Mouse (Mus musculus): Measurements from ENCODE around the gene Apom. TPM values are rescaled to one million over a fixed set of nuclear protein-coding genes. Genes with fewer than 3 reads are reported as not detected.

The Apom gene
- 0.17 TPM in 1 of 2 replicates, not detected in the other for polyA plus RNA-seq (2012; rRNA removed; ENCODE audit: low replicate concordance)

GRCm38 (mm10) chr17:35131500-35132173 lies at the start of gene Apom:
TSS of gene Apom (minus strand) at chr17:35132050.

DNA sequence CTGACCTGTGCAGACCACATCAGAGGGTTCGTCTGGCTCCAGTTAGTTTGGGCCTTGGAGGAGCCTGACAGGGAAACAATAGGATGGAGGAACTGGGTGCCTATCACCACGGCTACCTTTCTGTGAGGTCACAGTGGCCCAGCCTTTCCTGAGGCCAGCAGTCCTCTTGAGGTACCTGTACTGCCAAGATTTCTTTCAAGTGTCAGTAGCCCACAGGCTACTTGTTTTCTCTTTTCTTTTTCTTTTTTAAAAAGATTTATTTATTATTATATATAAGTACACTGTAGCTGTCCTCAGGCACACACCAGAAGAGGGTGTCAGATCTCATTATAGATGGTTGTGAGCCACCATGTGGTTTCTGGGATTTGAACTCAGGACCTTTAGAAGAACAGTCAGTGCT lies 44.1 kb upstream of the Apom start, which contains the start of gene Aif1:
Gene Aif1, minus strand, starts transcription at position 101 of the 400 bp plus-strand sequence.

DNA sequence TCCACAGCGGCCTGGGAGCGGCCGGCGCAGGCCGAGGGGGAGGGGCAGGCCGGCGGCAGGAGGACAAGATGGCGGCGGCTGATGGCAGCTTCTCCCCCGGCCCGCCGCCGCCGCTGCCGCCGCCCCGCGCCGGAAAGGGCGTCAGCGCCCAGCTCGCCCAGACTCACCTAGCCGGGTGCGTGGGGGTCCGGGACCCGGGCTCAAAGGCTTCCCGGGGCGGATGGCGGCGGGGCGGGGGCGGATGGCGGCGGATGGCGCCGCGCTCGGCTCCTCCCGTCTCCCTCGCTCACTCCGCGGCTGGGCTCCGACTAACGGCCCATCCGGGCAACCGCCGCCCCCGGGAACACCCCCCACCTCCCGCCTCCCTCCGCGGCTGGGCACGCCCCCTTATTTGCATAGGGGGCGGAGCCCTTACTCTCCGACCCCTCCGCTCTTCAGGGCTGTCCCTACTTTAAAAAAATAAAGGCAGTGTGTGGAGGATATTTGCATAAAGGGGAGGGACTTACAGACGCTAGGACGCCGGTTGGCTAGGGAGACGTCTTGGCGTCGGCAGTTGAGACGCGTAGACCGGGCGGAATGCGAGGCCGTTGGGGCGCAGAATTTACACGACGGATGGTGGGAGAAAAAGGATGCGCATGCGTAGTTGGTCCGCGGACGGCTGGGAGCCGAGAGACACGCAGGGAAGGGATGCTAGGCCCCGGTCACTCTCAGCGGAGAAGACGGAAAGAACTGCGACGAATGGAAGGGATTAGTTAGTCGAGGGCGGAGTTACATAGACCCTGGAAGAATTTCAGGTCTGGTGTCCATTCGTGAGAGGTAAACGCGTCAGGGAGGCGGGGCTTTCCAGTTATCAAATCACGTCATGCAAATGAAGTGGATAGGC lies 33.0 kb upstream of the Apom start, which contains the start of gene Prrc2a:
Gene Prrc2a, minus strand, starts transcription at position 330 of the 883 bp plus-strand sequence.

GRCm38 (mm10) chr17:35134801-35135590 lies 3.1 kb upstream of the Apom start, which contains the start of gene Bag6:
TSS of gene Bag6 (plus strand) at chr17:35135178.

DNA sequence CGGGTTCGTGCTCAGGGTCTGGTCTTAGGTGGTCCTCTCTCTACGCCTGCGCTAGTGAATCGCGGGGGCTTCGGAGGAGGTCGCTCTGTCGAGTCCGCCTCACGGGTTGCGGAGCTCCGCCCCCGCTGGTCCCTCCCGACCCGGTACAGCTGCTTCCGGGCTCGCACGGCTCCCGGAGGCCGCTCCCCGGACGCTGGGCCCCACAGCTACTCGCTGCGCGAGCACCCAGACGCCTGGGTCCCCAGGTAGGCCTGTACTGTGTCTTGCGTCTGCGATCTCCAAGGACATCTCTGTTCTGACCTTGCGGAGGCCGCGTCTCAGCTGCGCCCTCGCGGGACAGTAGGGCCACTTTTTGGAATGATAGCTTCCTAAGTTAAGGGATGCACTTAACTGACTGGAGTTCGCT lies 5.6 kb downstream of the Apom start, which contains the start of gene D17H6S53E:
Gene D17H6S53E, plus strand, starts transcription at position 168 of the 406 bp plus-strand sequence.

DNA sequence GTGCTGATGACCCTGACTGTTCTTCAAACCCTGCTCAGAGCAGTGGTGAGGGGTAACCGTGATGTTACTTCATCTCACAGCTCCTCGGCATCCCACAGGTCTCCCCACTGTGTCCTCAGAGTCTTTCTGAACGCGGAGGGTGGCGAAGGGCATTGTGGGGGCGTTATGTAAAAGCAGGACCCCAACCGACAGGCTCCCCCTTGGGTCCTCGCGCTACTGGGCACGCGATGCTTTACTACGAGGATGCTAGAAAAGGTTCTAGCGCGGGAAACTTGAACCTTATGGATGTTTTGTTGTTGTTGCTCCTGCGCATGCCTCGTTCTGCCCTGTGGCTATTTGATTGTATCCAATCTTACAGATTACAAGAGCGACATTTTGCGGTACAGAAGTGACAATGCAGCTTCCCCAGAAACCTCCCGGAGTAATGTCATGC lies 10.0 kb downstream of the Apom start, which contains the start of gene Csnk2b:
Gene Csnk2b, minus strand, starts transcription at position 183 of the 433 bp plus-strand sequence.

DNA sequence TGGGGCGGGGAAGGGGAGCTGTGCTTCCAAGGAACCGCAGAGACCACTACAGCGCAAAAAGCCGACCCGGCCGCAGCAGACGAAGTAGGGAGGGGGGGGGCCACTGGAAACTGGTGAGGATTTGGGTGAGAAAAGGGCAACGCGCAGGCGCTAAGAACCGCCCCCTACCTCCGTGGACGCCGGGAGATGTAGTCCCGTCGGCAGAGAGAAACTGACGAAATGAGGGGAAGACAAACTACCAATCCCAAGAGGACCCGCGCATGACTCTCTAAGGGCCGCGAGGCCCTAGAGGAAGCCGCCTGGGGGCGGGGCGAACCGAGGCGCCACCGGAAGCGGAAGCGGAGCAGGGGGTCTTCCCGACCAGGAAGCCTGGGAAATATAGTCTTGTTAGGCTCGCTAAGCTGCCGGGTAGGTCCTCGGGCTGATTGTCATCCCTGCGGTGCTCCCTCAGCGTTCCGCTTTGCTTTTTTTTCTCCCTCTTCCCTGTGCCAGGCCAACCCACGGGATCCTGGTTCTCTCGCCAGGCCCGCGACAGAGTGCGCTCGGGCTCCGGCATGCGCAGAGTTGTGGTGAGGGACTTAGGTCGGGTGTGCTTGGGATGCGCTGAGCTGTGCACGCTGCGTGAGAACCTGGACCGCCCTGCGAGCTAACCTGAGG lies 10.6 kb downstream of the Apom start, which contains the start of gene Gpank1:
Gene Gpank1, plus strand, starts transcription at position 313 of the 657 bp plus-strand sequence.

GRCm38 (mm10) chr17:35115046-35116019 lies 16.5 kb downstream of the Apom start, which contains the start of gene Ly6g5b:
TSS of gene Ly6g5b (minus strand) at chr17:35115428.

GRCm38 (mm10) chr17:35108097-35108496 lies 23.8 kb downstream of the Apom start, which contains the start of gene Ly6g5c:
TSS of gene Ly6g5c (plus strand) at chr17:35108279.

GRCm38 (mm10) chr17:35088825-35089644 lies 42.8 kb downstream of the Apom start, which contains the start of gene Abhd16a:
TSS of gene Abhd16a (plus strand) at chr17:35089263.

DNA sequence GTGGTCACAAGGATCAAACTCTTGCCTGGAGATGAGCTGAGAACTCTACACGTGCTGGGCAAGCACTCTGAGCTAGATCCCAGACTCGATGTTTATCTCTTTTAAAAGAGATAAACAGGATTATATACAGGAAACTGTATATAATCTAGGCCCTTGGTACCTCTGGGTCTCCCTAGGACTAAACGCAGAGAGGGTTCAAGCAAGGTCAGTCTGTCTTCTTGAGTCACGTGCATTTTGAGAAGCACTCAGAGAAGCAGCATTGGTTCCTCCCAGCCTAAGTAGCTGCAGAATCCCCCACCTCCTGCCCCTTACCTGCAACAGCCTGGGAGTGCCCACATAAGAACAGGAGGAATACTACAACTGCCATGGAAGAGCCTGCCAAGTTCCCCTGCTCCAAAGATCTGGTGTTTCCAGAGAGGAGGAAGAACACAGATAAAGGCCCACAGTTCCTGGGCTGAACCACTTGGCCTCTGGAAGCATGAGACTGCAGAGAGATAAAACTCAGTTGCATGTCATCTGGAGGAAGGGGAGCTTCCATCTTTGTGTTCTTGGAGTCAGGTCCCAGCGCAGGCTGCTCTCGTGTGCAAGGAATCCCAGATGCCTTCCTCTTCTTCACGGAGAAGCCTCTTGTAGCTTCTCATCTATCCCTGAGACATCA lies 46.5 kb downstream of the Apom start, which contains the start of gene Ly6g6f:
Gene Ly6g6f, minus strand, starts transcription at position 403 of the 658 bp plus-strand sequence.

Other genes with a start within 250 kb of the Apom start
- 69.3 and 73.7 TPM in 2 replicates for gene C2, start 233.8 kb downstream of the Apom start, polyA plus RNA-seq (2012; rRNA removed; ENCODE audit: low replicate concordance)
- gene Ehmt2, start 233.6 kb downstream of the Apom start, polyA plus RNA-seq (2012; rRNA removed; ENCODE audit: low replicate concordance), result 185 and 311 TPM in 2 replicates
- 0.10 and 12.1 TPM in 2 replicates for gene Slc44a4, start 217.6 kb downstream of the Apom start, polyA plus RNA-seq (2012; rRNA removed; ENCODE audit: low replicate concordance)
- gene Neu1, start 200.8 kb downstream of the Apom start, polyA plus RNA-seq (2012; rRNA removed; ENCODE audit: low replicate concordance), result 41.5 and 44.0 TPM in 2 replicates
- gene Hspa1b, start 172.8 kb downstream of the Apom start, polyA plus RNA-seq (2012; rRNA removed; ENCODE audit: low replicate concordance), result 15.3 and 47.3 TPM in 2 replicates
- not detected in 2 replicates for gene Gm20481, start 162.1 kb downstream of the Apom start, polyA plus RNA-seq (2012; rRNA removed; ENCODE audit: low replicate concordance)
- 8.7 and 27.0 TPM in 2 replicates for gene Hspa1a, start 159.9 kb downstream of the Apom start, polyA plus RNA-seq (2012; rRNA removed; ENCODE audit: low replicate concordance)
- 0.46 and 0.59 TPM in 2 replicates for gene Hspa1l, start 159.3 kb downstream of the Apom start, polyA plus RNA-seq (2012; rRNA removed; ENCODE audit: low replicate concordance)
- gene Lsm2, start 150.2 kb downstream of the Apom start, polyA plus RNA-seq (2012; rRNA removed; ENCODE audit: low replicate concordance), result 69.2 and 79.0 TPM in 2 replicates
- 61.9 and 207 TPM in 2 replicates for gene Vars, start 131.1 kb downstream of the Apom start, polyA plus RNA-seq (2012; rRNA removed; ENCODE audit: low replicate concordance)
- 0.39 and 0.62 TPM in 2 replicates for gene Vwa7, start 115.5 kb downstream of the Apom start, polyA plus RNA-seq (2012; rRNA removed; ENCODE audit: low replicate concordance)
- gene Sapcd1, start 104.0 kb downstream of the Apom start, polyA plus RNA-seq (2012; rRNA removed; ENCODE audit: low replicate concordance), result 0.54 and 1.7 TPM in 2 replicates
- 1.8 TPM in 2 replicates for gene Msh5, start 85.3 kb downstream of the Apom start, polyA plus RNA-seq (2012; rRNA removed; ENCODE audit: low replicate concordance)
- 87.4 and 180 TPM in 2 replicates for gene Clic1, start 82.1 kb downstream of the Apom start, polyA plus RNA-seq (2012; rRNA removed; ENCODE audit: low replicate concordance)
- 59.2 and 121 TPM in 2 replicates for gene Ddah2, start 73.0 kb downstream of the Apom start, polyA plus RNA-seq (2012; rRNA removed; ENCODE audit: low replicate concordance)
- gene Ly6g6c, start 66.7 kb downstream of the Apom start, polyA plus RNA-seq (2012; rRNA removed; ENCODE audit: low replicate concordance), result 0.17 TPM in 1 of 2 replicates, not detected in the other
- gene Mpig6b, start 65.9 kb downstream of the Apom start, polyA plus RNA-seq (2012; rRNA removed; ENCODE audit: low replicate concordance), result 0.09 and 0.21 TPM in 2 replicates
- 0.24 and 4.5 TPM in 2 replicates for gene Ly6g6e, start 55.1 kb downstream of the Apom start, polyA plus RNA-seq (2012; rRNA removed; ENCODE audit: low replicate concordance)
- gene Ly6g6d, start 54.0 kb downstream of the Apom start, polyA plus RNA-seq (2012; rRNA removed; ENCODE audit: low replicate concordance), result 2.3 and 5.4 TPM in 2 replicates
- gene Ly6g6f, start 46.4 kb downstream of the Apom start, polyA plus RNA-seq (2012; rRNA removed; ENCODE audit: low replicate concordance), result not detected in 2 replicates
- 206 and 214 TPM in 2 replicates for gene Abhd16a, start 42.8 kb downstream of the Apom start, polyA plus RNA-seq (2012; rRNA removed; ENCODE audit: low replicate concordance)
- 3.1 TPM in 1 of 2 replicates, not detected in the other for gene Ly6g5c, start 23.8 kb downstream of the Apom start, polyA plus RNA-seq (2012; rRNA removed; ENCODE audit: low replicate concordance)
- gene Ly6g5b, start 16.6 kb downstream of the Apom start, polyA plus RNA-seq (2012; rRNA removed; ENCODE audit: low replicate concordance), result 1.9 and 3.2 TPM in 2 replicates
- gene Gpank1, start 10.6 kb downstream of the Apom start, polyA plus RNA-seq (2012; rRNA removed; ENCODE audit: low replicate concordance), result 12.3 and 16.6 TPM in 2 replicates
- gene Csnk2b, start 10.0 kb downstream of the Apom start, polyA plus RNA-seq (2012; rRNA removed; ENCODE audit: low replicate concordance), result 304 and 310 TPM in 2 replicates
- 6.4 and 11.3 TPM in 2 replicates for gene D17H6S53E, start 5.7 kb downstream of the Apom start, polyA plus RNA-seq (2012; rRNA removed; ENCODE audit: low replicate concordance)
- 178 and 246 TPM in 2 replicates for gene Bag6, start 3.1 kb upstream of the Apom start, polyA plus RNA-seq (2012; rRNA removed; ENCODE audit: low replicate concordance)
- gene Prrc2a, start 32.8 kb upstream of the Apom start, polyA plus RNA-seq (2012; rRNA removed; ENCODE audit: low replicate concordance), result 249 and 404 TPM in 2 replicates
- 1.9 and 5.2 TPM in 2 replicates for gene Aif1, start 44.0 kb upstream of the Apom start, polyA plus RNA-seq (2012; rRNA removed; ENCODE audit: low replicate concordance)
- gene Lst1, start 56.4 kb upstream of the Apom start, polyA plus RNA-seq (2012; rRNA removed; ENCODE audit: low replicate concordance), result 23.5 and 60.6 TPM in 2 replicates
- gene Ltb, start 62.4 kb upstream of the Apom start, polyA plus RNA-seq (2012; rRNA removed; ENCODE audit: low replicate concordance), result 4.2 and 11.0 TPM in 2 replicates
- gene Tnf, start 70.0 kb upstream of the Apom start, polyA plus RNA-seq (2012; rRNA removed; ENCODE audit: low replicate concordance), result 2.2 and 3.1 TPM in 2 replicates
- 0.16 and 0.69 TPM in 2 replicates for gene Lta, start 73.3 kb upstream of the Apom start, polyA plus RNA-seq (2012; rRNA removed; ENCODE audit: low replicate concordance)
- 0.64 and 4.9 TPM in 2 replicates for gene Gm16181, start 88.8 kb upstream of the Apom start, polyA plus RNA-seq (2012; rRNA removed; ENCODE audit: low replicate concordance)
- 7.5 and 9.8 TPM in 2 replicates for gene Atp6v1g2, start 101.6 kb upstream of the Apom start, polyA plus RNA-seq (2012; rRNA removed; ENCODE audit: low replicate concordance)
- gene Nfkbil1, start 103.7 kb upstream of the Apom start, polyA plus RNA-seq (2012; rRNA removed; ENCODE audit: low replicate concordance), result 14.3 and 18.2 TPM in 2 replicates
- gene Ddx39b, start 109.7 kb upstream of the Apom start, polyA plus RNA-seq (2012; rRNA removed; ENCODE audit: low replicate concordance), result 285 and 496 TPM in 2 replicates
- gene H2-D1, start 130.7 kb upstream of the Apom start, polyA plus RNA-seq (2012; rRNA removed; ENCODE audit: low replicate concordance), result 1,137 and 2,644 TPM in 2 replicates
- not detected in 2 replicates for gene H2-Q1, start 188.4 kb upstream of the Apom start, polyA plus RNA-seq (2012; rRNA removed; ENCODE audit: low replicate concordance)
- 2.4 TPM in 1 of 2 replicates, not detected in the other for gene H2-Q2, start 210.2 kb upstream of the Apom start, polyA plus RNA-seq (2012; rRNA removed; ENCODE audit: low replicate concordance)
- gene H2-Q4, start 247.6 kb upstream of the Apom start, polyA plus RNA-seq (2012; rRNA removed; ENCODE audit: low replicate concordance), result 120 and 169 TPM in 2 replicates